Mouse (Mus musculus): ENCODE measurements around the gene Btbd17.

- TF ChIP-seq CTCF (IDR thresholded peaks at IDR 0.05; ENCODE audit: insufficient read depth, low read length) (no peak), POLR2A (IDR thresholded peaks at IDR 0.05; ENCODE audit: borderline replicate concordance, extremely low read depth, low read depth, low read length) (no peak)
Measured at GRCm38 (mm10) chr11:114844464-114845220, 48.9 kb upstream of the Btbd17 start.

Data from lung, adult 2 months (tissue).